Mouse (Mus musculus) limb, embryonic 13.5 days (tissue): ENCODE measurements around the gene Angptl2. TPM values are rescaled to one million over a fixed set of nuclear protein-coding genes. Genes with fewer than 3 reads are reported as not detected.
A peak's percentile ranks its signal among the peaks of the same experiment; 100 is the strongest.
"Not testable (repeated sequence)": the region's sequence is repeated elsewhere in the genome, so short reads cannot be mapped to it uniquely, and the experiment has no call there.

ENCODE experiments used
- ATAC-seq: fragments of 200-750 bp; cut with Nextera tagmentation; 2 replicates; pipeline ENCODE4 v1.8.0; 2017; ENCODE audit warnings: low read depth, moderate number of reproducible peaks, moderate TSS enrichment; ENCODE audit not compliant: low FRiP score
- H3K27ac ChIP-seq: fragments of 300-500 bp; sonication (generic); 2 replicates; pipeline ENCODE4 v1.5.1; 2015; ENCODE audit warnings: inconsistent platforms, mild to moderate bottlenecking, moderate library complexity
- H3K27me3 ChIP-seq: fragments of 300-500 bp; sonication (generic); 2 replicates; pipeline ENCODE4 v1.6.1; 2015; ENCODE audit warnings: mild to moderate bottlenecking, inconsistent platforms
- H3K36me3 ChIP-seq: fragments of 300-500 bp; sonication (generic); 2 replicates; pipeline ENCODE4 v1.6.1; 2015; ENCODE audit warnings: inconsistent platforms, mild to moderate bottlenecking, moderate library complexity
- H3K4me1 ChIP-seq: fragments of 300-500 bp; sonication (generic); 2 replicates; pipeline ENCODE4 v1.6.1; 2015; ENCODE audit warnings: inconsistent platforms
- H3K4me2 ChIP-seq: fragments of 300-500 bp; sonication (generic); replicated peaks from 2 replicates; pipeline ENCODE4 v1.6.1; 2015; ENCODE audit warnings: inconsistent platforms, mild to moderate bottlenecking, moderate library complexity
- H3K4me3 ChIP-seq: fragments of 300-500 bp; sonication (generic); 2 replicates; pipeline ENCODE4 v1.5.1; 2015; ENCODE audit warnings: moderate library complexity, mild to moderate bottlenecking, inconsistent platforms
- H3K9ac ChIP-seq: fragments of 300-500 bp; sonication (generic); 2 replicates; pipeline ENCODE4 v1.6.1; 2015; ENCODE audit warnings: mild to moderate bottlenecking, inconsistent platforms
- H3K9me3 ChIP-seq: fragments of 300-500 bp; sonication (generic); 2 replicates; pipeline ENCODE4 v1.6.1; 2016; ENCODE audit warnings: inconsistent platforms
- WGBS: fragments of 180-500 bp; shearing (Covaris S2); methylation state at CpG from one replicate; pipeline ENCODE4 v1.1.7; 2015; 5-methylcytosine and 5-hydroxymethylcytosine counted together
- polyA plus RNA-seq: library from polyadenylated mRNA; unstranded; fragments of >200 nt; fragmentation: Nextera tagmentation; extraction: Ambion mirVana; gene quantifications from 2 replicates; pipeline ENCODE4 v1.2.1, GENCODE M21; 2015

The Angptl2 gene
- polyA plus RNA-seq, 1 experiment from 2014 or later = 76.0 TPM

- H3K4me2 ChIP-seq = no peak overlapping the region
- H3K4me3 ChIP-seq = no peak overlapping the region
- no peaks in the 10 kb centered on the region for H3K36me3 ChIP-seq
- no peaks in the 10 kb centered on the region for H3K9me3 ChIP-seq
- 77% methylated on average over 5 of the region's 5 CpGs for WGBS
- H3K4me1 ChIP-seq = peaks cover 54% of the 10 kb centered on the region
- no peak overlapping the region for H3K9ac ChIP-seq
- H3K27me3 ChIP-seq = no peaks in the 10 kb centered on the region
- no peak for ATAC-seq
- peak overlapping the region; percentile 55; the same call in 1 of the 2 replicates for H3K27ac ChIP-seq
Observed at GRCm38 (mm10) chr2:33204980-33205379, 10.9 kb upstream of the Angptl2 start.

- H3K4me1 ChIP-seq = peaks cover 48% of the 10 kb centered on the region
- 0 out of 2 replicates have a peak overlapping the region, but pooled peaks have one; percentile 1 for H3K4me2 ChIP-seq
- no peak overlapping the region for H3K9ac ChIP-seq
- H3K4me3 ChIP-seq = no peak overlapping the region
- no peaks in the 10 kb centered on the region for H3K9me3 ChIP-seq
- peak; percentile 72; the same call in 1 of the 2 replicates for ATAC-seq
- H3K36me3 ChIP-seq = no peaks in the 10 kb centered on the region
- H3K27me3 ChIP-seq = no peaks in the 10 kb centered on the region
- peak overlapping the region; percentile 55; the same call in 1 of the 2 replicates for H3K27ac ChIP-seq
- 26% methylated on average over 14 of the region's 14 CpGs for WGBS
Observed at GRCm38 (mm10) chr2:33205939-33206525, 9.8 kb upstream of the Angptl2 start.

- H3K4me2 ChIP-seq = no peak overlapping the region
- H3K4me1 ChIP-seq = peaks cover 49% of the 10 kb centered on the region
- no peak for ATAC-seq
- H3K27ac ChIP-seq = no peak overlapping the region
- no peaks in the 10 kb centered on the region for H3K27me3 ChIP-seq
- H3K9me3 ChIP-seq = no peaks in the 10 kb centered on the region
- WGBS = 18% methylated on average over 4 of the region's 4 CpGs
- no peak overlapping the region for H3K9ac ChIP-seq
- no peak overlapping the region for H3K4me3 ChIP-seq
- no peaks in the 10 kb centered on the region for H3K36me3 ChIP-seq
Observed at GRCm38 (mm10) chr2:33207069-33207468, 8.8 kb upstream of the Angptl2 start.

- ATAC-seq = no peak
- Histone ChIP-seq H3K4me2 (no peak overlapping the region), H3K4me1 (peaks cover 45% of the 10 kb centered on the region), H3K9ac (no peak overlapping the region), H3K4me3 (no peak overlapping the region), H3K9me3 (no peaks in the 10 kb centered on the region), H3K36me3 (no peaks in the 10 kb centered on the region), H3K27ac (no peak overlapping the region), H3K27me3 (no peaks in the 10 kb centered on the region)
- 86% methylated on average over 5 of the region's 5 CpGs for WGBS
Observed at GRCm38 (mm10) chr2:33208134-33208533, 7.7 kb upstream of the Angptl2 start.

- no peak for ATAC-seq
- Histone ChIP-seq H3K27me3 (no peaks in the 10 kb centered on the region), H3K36me3 (no peaks in the 10 kb centered on the region), H3K9ac (0 out of 2 replicates have a peak overlapping the region, but pooled peaks have one; percentile 31), H3K4me3 (no peak overlapping the region), H3K27ac (no peak overlapping the region), H3K9me3 (no peaks in the 10 kb centered on the region), H3K4me2 (no peak overlapping the region), H3K4me1 (peaks cover 30% of the 10 kb centered on the region)
- WGBS = 75% methylated on average over 2 of the region's 2 CpGs
Observed at GRCm38 (mm10) chr2:33210841-33211240, 5.0 kb upstream of the Angptl2 start.

- not testable (repeated sequence) for ATAC-seq, H3K4me3 ChIP-seq, H3K27ac ChIP-seq, H3K36me3 ChIP-seq, H3K9me3 ChIP-seq, H3K4me2 ChIP-seq, H3K27me3 ChIP-seq
- Histone ChIP-seq H3K9ac (0 out of 2 replicates have a peak overlapping the region, but pooled peaks have one; percentile 31), H3K4me1 (peaks cover 28% of the 10 kb centered on the region)
- 80% methylated on average over 11 of the region's 11 CpGs for WGBS
Observed at GRCm38 (mm10) chr2:33211263-33211662, 4.6 kb upstream of the Angptl2 start.

GRCm38 (mm10) chr2:33215177-33215699 is 631 bp upstream of the Angptl2 start:
- H3K27ac ChIP-seq = peak overlapping the region; percentile 87
- H3K4me3 ChIP-seq = peak overlapping the region; percentile 78
- peak overlapping the region; percentile 50 for H3K9ac ChIP-seq
- H3K4me2 ChIP-seq = peak overlapping the region; percentile 94
- peaks cover 5% of the 10 kb centered on the region for H3K36me3 ChIP-seq
- H3K27me3 ChIP-seq = no peaks in the 10 kb centered on the region
- ATAC-seq = no peak; the same call in 1 of the 2 replicates
- H3K4me1 ChIP-seq = peaks cover 55% of the 10 kb centered on the region
- WGBS = 60% methylated on average over 5 of the region's 5 CpGs
- H3K9me3 ChIP-seq = no peaks in the 10 kb centered on the region

- Histone ChIP-seq H3K9ac (peak overlapping the region; percentile 90), H3K36me3 (peaks cover 14% of the 10 kb centered on the region), H3K9me3 (no peaks in the 10 kb centered on the region), H3K27me3 (no peaks in the 10 kb centered on the region), H3K4me2 (peak overlapping the region; percentile 94), H3K27ac (peak overlapping the region; percentile 95), H3K4me3 (peak overlapping the region; percentile 78), H3K4me1 (peaks cover 66% of the 10 kb centered on the region)
- WGBS = 6% methylated on average over 18 of the region's 18 CpGs
- ATAC-seq = no peak
Observed at GRCm38 (mm10) chr2:33216645-33217424, 966 bp downstream of the Angptl2 start.

- ATAC-seq = no peak
- Histone ChIP-seq H3K9ac (peak overlapping the region; percentile 90), H3K27me3 (no peaks in the 10 kb centered on the region), H3K27ac (peak overlapping the region; percentile 95; the same call in 1 of the 2 replicates), H3K4me1 (peaks cover 66% of the 10 kb centered on the region), H3K4me2 (peak overlapping the region; percentile 94), H3K4me3 (peak overlapping the region; percentile 78), H3K9me3 (no peaks in the 10 kb centered on the region), H3K36me3 (peaks cover 20% of the 10 kb centered on the region)
- 34% methylated on average over 3 of the region's 3 CpGs for WGBS
Observed at GRCm38 (mm10) chr2:33217425-33217794, 1.5 kb downstream of the Angptl2 start.

GRCm38 (mm10) chr2:33218903-33219625 is 3.2 kb downstream of the Angptl2 start:
- Histone ChIP-seq H3K4me1 (peaks cover 80% of the 10 kb centered on the region), H3K4me2 (peak overlapping the region; percentile 36), H3K9ac (peak overlapping the region; percentile 50), H3K27ac (no peak overlapping the region), H3K9me3 (no peaks in the 10 kb centered on the region), H3K36me3 (peaks cover 29% of the 10 kb centered on the region), H3K4me3 (peak overlapping the region; percentile 7), H3K27me3 (no peaks in the 10 kb centered on the region)
- WGBS = 73% methylated on average over 11 of the region's 11 CpGs
- ATAC-seq = no peak

GRCm38 (mm10) chr2:33219637-33220036 is 3.8 kb downstream of the Angptl2 start:
- Histone ChIP-seq H3K9me3 (no peaks in the 10 kb centered on the region), H3K4me2 (peak overlapping the region; percentile 36), H3K27me3 (no peaks in the 10 kb centered on the region), H3K9ac (no peak overlapping the region), H3K36me3 (peaks cover 30% of the 10 kb centered on the region), H3K27ac (peak overlapping the region; percentile 66; the same call in 1 of the 2 replicates), H3K4me3 (no peak overlapping the region), H3K4me1 (peaks cover 80% of the 10 kb centered on the region)
- ATAC-seq = no peak
- WGBS = 78% methylated on average over 4 of the region's 4 CpGs
